Mouse (Mus musculus): ENCODE results near the gene Mcee. TPM values are rescaled to one million over a fixed set of nuclear protein-coding genes. Genes with fewer than 3 reads are reported as not detected.

The Mcee gene
- polyA plus RNA-seq, 1 experiment from 2014 or later = 88.1 TPM

DNA sequence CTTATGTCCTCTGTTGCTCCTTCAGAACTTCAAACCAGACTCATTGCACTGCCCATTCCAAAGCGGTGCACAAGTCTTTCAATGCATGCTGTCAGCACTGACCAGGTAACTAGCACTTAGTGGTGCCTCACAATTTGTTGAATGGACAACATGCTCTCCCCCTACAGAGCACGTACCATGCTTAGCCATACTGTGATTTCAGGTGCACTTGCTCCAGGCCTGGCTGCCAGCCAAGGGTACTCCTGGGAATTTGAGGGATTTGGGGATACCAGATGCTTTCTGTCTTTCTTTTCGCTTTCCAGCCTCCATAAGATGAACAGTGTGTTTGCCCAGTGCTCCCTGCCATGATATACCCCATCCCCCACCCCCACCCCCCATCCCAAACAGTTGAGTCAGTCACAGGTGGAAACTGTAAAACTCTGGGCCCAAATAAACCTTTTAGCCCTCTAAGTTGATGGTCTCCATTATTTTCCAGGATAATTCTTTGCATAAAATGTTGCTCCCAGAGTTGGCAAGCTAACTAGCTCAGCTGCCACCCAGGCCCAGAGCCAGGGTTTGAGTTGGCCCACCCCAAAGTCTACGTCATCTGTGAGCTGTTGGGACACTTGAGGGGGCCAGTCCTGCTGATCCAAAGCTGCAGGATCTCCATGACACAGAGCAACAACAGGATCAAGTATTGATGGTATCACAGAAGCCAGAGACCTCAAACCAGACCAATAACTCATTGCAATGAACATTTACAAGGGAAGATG is 60.2 kb downstream of the Mcee start:
- Histone ChIP-seq H3K36me3 (ENCODE audit: inconsistent target) (no peaks in the 10 kb centered on the region), H3K79me2 (ENCODE audit: inconsistent target) (no peaks in the 10 kb centered on the region), H3K27ac (no peak overlapping the region), H3K4me3 (ENCODE audit: inconsistent target) (no peak overlapping the region)
- WGBS (ENCODE audit: missing documents) = 80% methylated on average over 4 of the region's 4 CpGs

GRCm38 (mm10) chr7:64456176-64456575 is 63.8 kb downstream of the Mcee start:
- WGBS (ENCODE audit: missing documents) = 93% methylated on average over 4 of the region's 4 CpGs
- no peak overlapping the region for H3K4me3 ChIP-seq (ENCODE audit: inconsistent target)

DNA sequence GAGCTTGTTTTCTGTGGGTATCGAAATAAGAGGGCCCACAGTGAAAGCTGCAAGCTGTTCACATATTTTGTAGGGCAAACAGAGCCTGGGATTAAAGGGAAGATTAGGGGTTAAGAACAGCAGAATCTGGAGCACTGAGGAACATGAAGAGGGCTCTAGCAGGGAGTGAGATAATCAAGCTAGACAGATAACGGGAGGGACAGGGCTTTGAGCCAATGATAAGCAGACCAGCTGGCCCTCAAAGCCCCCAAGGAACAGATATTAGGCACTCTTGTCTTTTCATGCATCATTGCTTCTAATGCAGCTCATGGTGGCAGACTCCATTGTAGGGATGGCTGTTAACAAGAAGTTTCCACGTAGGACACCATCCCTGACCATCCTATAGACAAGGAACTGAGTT is 64.3 kb downstream of the Mcee start:
- Histone ChIP-seq H3K27ac (no peak overlapping the region), H3K79me2 (ENCODE audit: inconsistent target) (no peaks in the 10 kb centered on the region), H3K36me3 (ENCODE audit: inconsistent target) (no peaks in the 10 kb centered on the region), H3K4me3 (ENCODE audit: inconsistent target) (no peak overlapping the region)
- WGBS (ENCODE audit: missing documents) = 87% methylated on average over 3 of the region's 3 CpGs

More at GRCm38 (mm10) chr7:64456176-64456575, 63.8 kb downstream of the Mcee start:
- H3K79me2 ChIP-seq (ENCODE audit: inconsistent target) = no peaks in the 10 kb centered on the region
- H3K27ac ChIP-seq = no peak overlapping the region
- no peaks in the 10 kb centered on the region for H3K36me3 ChIP-seq (ENCODE audit: inconsistent target)

DNA sequence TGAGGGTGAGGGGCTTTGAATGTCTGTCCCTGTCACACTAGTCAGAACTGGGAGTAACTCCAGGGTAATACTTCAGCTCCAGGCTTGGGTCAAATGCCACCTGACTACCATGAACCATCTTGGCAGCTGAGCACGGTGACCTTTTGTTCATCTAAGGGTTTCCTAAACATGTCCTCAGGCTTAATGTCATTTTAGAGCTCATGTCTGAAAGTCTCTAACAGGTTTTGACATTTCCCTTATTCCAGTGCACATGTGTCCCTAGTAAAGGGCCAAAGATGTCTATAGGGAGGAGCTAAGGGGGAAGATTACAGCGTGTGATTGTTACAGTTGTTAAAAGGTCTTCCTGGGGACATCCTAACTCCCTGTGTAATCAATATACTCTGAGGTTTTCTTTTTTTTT is 65.4 kb downstream of the Mcee start:
- H3K4me3 ChIP-seq (ENCODE audit: inconsistent target) = no peak overlapping the region
- H3K36me3 ChIP-seq (ENCODE audit: inconsistent target) = no peaks in the 10 kb centered on the region
- 78% methylated on average over 2 of the region's 2 CpGs for WGBS (ENCODE audit: missing documents)
- H3K79me2 ChIP-seq (ENCODE audit: inconsistent target) = no peaks in the 10 kb centered on the region
- no peak overlapping the region for H3K27ac ChIP-seq

Other genes starting within 250 kb of the Mcee start
- not detected in 3 replicates for gene Trpm1, start 238.8 kb upstream of the Mcee start, polyA plus RNA-seq (2018)
- gene Mtmr10, start 105.0 kb upstream of the Mcee start, polyA plus RNA-seq (2018) = 25.6 to 41.0 TPM (median 25.9 TPM) in 3 replicates
- gene Fan1, start 18.5 kb upstream of the Mcee start, polyA plus RNA-seq (2018) = 2.9 to 3.8 TPM (median 3.3 TPM) in 3 replicates
- 19.9 to 52.8 TPM (median 42.2 TPM) in 3 replicates for gene Mphosph10, start 339 bp upstream of the Mcee start, polyA plus RNA-seq (2018)
- not detected in 3 replicates for gene Apba2, start 109.1 kb downstream of the Mcee start, polyA plus RNA-seq (2018)